Mouse (Mus musculus) gastrocnemius, postnatal 14 days (tissue): ENCODE measurements around the gene Slc34a2. TPM values are rescaled to one million over a fixed set of nuclear protein-coding genes. Genes with fewer than 3 reads are reported as not detected.

Experiments
- DNase-seq: peaks from one replicate; pipeline ENCODE4 v3.0.0; 2021; ENCODE audit warnings: mixed read lengths
- intact Hi-C: fragments of 180-260 bp; cut with DNase I; formaldehyde crosslinking; loops from one replicate; pipeline ENCODE4 v1.15.1; 2025; ENCODE audit warnings: low total_unique reads
- total RNA-seq, 2 experiments: library from RNA; stranded (reverse); gene quantifications; 2 replicates each; pipeline ENCODE4 v1.2.3; 2021

The Slc34a2 gene
- total RNA-seq, 2 experiments from 2014 or later = not detected

DNA sequence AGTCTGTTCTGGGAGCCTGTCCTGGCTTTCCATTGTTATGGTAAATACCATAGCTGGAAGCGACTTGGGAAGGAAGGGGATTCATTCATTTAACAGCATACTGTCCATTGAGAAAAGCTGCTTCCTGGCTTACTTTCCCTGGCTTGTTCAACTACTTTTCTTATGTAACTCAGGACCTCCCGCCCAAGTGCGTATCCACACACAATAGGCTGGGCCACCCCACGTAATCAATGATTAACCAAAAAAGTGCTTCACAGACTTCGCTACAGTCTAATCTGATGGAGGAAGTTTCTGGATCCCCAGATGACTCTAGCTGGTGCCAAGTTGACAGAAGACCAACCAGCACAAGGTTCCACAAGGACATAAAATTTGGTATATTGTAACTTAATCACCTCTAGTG lies 14.0 kb upstream of the Slc34a2 start:
- intact Hi-C loops = no loop called here
- no peak for DNase-seq

DNA sequence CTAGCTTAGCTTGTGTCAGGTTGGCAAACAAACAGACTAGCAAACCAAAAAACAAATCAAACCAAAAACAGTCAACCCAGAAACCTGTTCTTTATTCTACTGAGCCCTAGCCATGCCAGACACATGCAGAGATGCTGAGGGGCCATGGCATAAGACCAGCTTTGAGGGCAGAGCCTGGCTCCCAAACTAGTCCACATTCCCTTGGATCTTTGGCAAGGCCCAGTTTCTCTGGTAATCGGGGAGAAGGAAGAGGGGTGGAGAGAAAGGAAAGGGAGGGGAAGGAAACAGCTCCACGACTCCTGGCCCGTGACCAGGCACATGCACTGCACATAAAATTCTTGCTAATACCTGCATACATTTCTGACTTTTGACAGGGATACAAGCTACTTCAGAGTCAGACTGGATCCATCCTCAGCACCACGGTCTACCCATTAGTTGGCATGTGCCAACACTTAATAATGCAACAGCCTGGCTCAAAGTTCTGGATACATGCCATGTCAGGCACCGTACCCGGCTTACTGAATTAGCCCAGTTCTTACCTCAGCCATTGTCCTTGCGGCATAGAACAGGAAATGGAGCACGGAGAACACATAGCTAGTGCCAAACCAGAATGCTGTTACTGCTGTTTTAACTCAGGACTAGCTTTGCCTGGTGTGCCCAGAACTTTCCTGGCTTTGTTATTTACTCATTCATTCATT lies 12.5 kb upstream of the Slc34a2 start:
- DNase-seq = no peak
- intact Hi-C loops = no loop called here

- intact Hi-C loops = no loop called here
- no peak for DNase-seq
Measured at GRCm38 (mm10) chr5:53031346-53031745, 6.5 kb upstream of the Slc34a2 start.

- intact Hi-C loops = no loop called here
- DNase-seq = peak; percentile 15
Measured at GRCm38 (mm10) chr5:53042034-53042748, 4.3 kb downstream of the Slc34a2 start.

DNA sequence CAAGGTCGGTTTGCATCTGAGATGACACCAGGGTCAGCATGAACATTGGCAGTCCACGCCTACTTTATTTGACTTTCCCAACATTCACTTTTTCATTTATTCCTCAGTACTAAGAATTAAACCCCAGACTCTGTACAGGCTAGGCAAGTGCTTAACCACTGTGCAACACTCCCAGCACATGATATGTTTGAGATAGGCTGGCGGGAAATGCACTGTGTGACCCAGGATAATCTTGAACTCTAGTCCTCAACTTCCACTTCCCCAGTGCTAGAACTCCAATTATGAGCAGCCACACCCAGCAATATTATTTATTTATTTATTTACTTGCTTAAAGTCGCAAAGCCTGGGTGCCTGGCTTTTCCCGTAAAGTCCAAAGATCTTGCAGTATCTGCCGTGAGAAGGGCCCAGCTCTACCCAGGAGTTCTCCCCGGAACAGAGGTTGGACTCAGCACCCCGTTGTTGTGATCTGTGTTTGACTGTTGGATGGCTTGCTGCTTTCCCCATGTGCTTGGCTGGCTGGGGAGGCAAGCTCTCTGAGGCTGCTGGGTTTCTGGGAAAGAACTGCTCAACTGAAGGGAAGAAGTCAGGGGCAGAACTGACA lies 5.0 kb downstream of the Slc34a2 start:
- no peak for DNase-seq
- intact Hi-C loops = no loop called here

- intact Hi-C loops = no loop called here
- no peak for DNase-seq
Measured at GRCm38 (mm10) chr5:53043716-53044115, 5.8 kb downstream of the Slc34a2 start.

DNA sequence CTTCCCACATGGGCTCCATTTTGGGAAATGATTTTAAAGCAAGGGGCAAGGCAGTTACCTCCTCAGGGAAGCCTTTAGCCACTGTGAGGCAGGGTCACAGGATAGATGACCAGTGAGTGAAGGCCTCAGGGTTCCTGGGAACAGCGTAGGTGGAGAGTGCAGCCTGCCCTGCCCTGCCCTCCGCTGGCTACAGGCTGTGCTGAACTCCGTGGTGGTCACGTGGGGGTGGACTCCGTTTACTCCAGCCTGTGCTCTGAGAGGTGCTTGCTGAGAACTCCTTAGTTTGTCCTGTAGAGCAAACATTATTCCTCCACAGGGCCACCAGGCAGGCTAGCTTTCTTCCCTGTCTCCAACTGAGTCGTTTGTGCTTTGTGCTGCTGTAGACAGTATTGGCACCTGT lies 10.1 kb downstream of the Slc34a2 start:
- no peak for DNase-seq
- intact Hi-C loops = no loop called here

- DNase-seq = no peak
- intact Hi-C loops = no loop called here
Measured at GRCm38 (mm10) chr5:53048599-53048998, 10.7 kb downstream of the Slc34a2 start.

- intact Hi-C loops = no loop called here
- DNase-seq = no peak
Measured at GRCm38 (mm10) chr5:53049046-53049445, 11.2 kb downstream of the Slc34a2 start.

GRCm38 (mm10) chr5:53050963-53051362 lies 13.1 kb downstream of the Slc34a2 start:
- intact Hi-C loops = no loop called here
- no peak for DNase-seq

GRCm38 (mm10) chr5:53053246-53053645 lies 15.4 kb downstream of the Slc34a2 start:
- DNase-seq = no peak
- intact Hi-C loops = no loop called here

- intact Hi-C loops = no loop called here
- no peak for DNase-seq
Measured at GRCm38 (mm10) chr5:53061532-53062130, 23.8 kb downstream of the Slc34a2 start.

GRCm38 (mm10) chr5:53074553-53074952 lies 36.7 kb downstream of the Slc34a2 start:
- no peak for DNase-seq
- intact Hi-C loops = no loop called here

GRCm38 (mm10) chr5:53078453-53078852 lies 40.6 kb downstream of the Slc34a2 start:
- intact Hi-C loops = no loop called here
- no peak for DNase-seq

DNA sequence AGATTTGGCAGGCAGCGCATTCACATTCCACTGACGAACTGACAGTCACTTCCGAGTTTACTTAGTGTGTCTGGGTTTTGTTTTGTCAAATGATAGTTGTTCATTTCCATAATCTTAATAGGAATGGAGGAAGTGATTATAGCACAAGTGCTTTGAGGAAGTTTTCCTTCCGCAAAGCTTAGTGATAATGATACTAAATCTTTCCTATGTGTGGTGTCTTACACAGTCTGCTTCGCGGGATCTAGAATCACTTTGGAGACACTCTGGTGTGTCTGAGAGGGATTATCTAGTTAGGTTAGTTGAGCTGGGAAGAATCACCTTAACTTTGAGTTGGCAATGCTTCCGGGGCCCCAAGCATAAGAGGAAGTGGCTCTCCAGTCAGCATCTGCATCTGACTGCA lies 49.6 kb downstream of the Slc34a2 start:
- no peak for DNase-seq
- intact Hi-C loops = no loop called here

GRCm38 (mm10) chr5:53091331-53091730 lies 53.5 kb downstream of the Slc34a2 start:
- intact Hi-C loops = no loop called here
- DNase-seq = no peak

GRCm38 (mm10) chr5:53101848-53102473 lies 64.1 kb downstream of the Slc34a2 start:
- DNase-seq = no peak
- intact Hi-C loops = loop anchor here (10.0 kb wide), 1 partner anchor 217 kb away; no protein-coding TSS in a partner anchor

DNA sequence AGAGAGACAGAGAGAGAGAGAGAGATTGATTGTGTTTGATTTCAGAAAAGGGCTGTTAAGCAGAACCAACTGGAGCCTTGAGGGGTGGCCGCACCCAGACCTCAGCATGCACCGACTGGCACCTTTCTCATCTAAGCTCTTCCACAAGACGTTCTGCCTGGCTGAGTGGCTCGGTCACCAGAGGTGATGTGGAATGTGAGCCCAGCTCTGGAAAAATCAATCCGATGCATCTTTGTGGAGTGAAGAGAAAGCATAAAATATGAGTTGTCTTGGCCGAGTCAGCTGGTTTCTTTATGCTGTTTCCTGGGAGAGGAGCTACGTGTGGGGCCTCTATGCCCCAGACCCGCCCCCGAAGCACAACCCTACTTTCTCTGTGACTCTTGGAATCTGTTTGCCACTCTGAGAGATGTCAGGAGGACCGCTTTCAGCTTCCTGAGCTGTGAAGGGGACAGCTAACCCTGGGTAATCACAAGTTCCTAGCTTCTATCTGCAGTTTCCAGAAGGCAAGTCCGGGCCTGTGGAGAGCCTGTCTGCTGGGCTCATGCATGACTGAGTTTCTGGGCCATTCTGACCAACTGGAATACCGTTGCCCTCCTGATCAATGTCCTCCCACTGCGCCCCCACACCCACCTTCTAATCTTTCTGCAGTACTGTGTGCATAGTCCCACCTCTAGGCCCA lies 66.4 kb downstream of the Slc34a2 start:
- DNase-seq = no peak
- intact Hi-C loops = loop anchor here (10.0 kb wide), 1 partner anchor 220 kb away; no protein-coding TSS in a partner anchor

DNA sequence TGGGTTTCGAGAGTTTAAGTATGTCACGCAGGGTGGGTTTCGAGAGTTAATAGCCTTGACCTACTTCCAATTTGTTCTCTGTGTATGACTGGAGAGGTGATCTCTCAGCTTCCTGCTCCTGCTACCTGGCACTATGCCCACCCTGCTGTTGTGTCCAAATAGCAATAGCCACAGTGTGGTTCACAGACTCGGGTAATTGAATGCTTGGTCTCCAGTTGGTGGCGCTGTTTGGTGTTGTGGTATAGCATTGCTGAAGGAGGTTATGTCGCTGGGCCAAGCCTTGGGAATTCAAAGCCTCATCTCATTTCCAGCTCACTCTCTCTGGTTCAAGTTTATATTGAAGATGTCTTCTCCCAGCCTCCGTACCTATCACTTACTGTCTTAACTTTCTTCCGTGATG lies 67.8 kb downstream of the Slc34a2 start:
- intact Hi-C loops = loop anchor here (10.0 kb wide), 1 partner anchor 221 kb away; no protein-coding TSS in a partner anchor
- DNase-seq = peak; percentile 64
